Mouse (Mus musculus): ENCODE results near the gene Cst3.
A peak's percentile ranks its signal among the peaks of the same experiment; 100 is the strongest.

Gene Cst3

DNA sequence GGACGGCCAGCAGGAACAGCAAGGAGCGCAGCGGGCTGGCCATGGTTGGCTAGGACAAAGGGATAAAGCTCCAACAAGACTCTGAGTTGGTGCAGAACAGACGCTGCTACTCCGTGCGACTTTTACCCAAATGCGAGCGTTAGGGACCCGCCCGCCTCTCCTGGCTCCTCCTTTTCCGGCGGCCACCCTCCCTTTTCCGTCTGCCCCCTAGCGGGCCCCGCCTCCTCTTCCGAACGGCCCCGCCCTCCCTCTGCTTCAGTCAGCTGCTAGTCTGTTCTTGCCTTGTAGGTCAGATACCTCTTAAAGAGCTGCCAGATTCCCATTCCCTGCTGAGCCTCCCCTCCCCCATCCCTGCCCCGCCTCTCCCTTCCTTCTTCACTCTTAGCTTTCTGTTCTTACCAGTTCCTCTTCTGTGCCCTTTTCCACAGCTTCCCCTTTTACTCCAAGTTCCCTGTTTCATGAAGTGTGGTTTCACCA is at the start of gene Cst3:
Cst3 (minus strand) TSS at position 358 of the 477 bp plus-strand sequence.
- peak; percentile 89 to 90 for DNase-seq (ENCODE audit: low spot score in 2 of 2)

DNA sequence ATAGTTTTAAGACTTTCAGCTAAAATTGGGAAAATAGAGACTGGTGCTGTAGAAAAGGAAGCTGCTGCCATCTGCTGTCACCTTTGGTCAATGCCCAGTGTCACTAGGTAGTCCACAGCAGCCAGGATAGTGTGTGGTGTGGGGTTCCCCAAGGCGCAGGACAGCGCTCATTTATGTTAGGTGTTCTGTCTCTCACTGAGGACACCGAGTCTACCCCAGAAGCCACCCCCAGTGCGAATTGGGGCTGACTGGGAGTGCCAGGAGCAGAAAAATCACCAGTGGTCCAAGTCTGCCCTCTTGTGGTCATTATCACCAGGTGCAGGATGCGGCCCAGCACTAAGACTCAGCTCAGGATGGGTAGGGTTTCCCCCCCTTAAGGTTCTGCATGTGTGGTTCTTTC is 26.8 kb upstream of the Cst3 start:
- peak; percentile 10 to 51 for DNase-seq (ENCODE audit: low spot score in 2 of 2)

DNA sequence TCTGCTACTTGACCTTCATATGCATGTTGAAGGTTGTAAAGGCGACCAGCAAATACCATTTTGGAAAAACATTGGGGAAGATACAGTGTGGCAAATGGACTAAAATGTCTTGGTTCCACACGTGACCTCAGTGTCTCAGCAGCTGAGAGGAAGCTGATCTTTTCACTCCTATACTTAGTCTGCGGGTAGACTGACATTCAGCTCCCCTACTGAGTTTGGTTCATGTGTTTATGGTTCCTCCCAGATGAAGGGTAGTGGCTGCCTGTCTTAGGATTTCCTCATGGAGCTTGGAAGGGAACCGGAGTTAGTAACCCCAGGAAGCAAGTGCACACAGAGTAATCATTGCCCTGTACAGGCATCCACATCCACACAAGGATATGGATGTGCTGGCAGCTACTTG is 24.8 kb upstream of the Cst3 start:
- DNase-seq (ENCODE audit: low spot score in 2 of 2), result no peak

DNA sequence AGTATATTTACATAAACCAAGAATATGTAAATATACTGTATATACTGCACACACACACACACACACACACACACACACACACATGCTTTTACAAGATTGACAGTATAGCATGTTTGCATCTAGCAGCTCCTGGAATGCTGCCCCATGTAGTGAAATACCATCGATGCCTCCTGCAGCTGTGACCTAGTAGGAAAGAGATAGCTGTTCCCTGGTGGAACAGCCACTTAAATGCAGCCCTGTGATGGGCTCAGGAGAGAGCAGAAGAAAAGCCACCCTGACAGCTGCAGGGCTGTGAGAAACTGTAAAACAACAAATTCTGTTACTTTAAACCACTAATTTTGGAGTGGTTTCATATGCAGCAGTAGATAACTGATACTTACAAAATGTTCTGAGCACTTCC is 20.7 kb upstream of the Cst3 start:
- DNase-seq (ENCODE audit: low spot score in 2 of 2), result no peak

DNA sequence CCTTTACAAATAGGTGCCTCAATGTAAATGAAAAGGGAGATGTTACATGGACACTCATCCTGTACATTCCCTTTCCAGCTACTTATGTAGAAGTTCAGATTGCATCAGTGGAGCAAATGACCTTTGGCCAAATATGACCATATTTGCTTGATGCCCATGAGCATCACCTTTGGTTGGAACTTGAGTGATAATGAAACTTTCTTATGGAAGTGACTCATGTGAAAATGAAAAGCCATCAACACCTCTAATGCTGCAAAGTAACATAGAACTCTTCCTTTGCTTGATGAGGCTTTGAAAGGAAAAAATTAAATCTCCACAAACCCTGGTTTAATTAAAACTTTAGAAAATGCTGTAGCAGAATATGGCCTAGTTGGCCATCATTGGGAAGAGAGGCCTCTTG is 17.6 kb upstream of the Cst3 start:
- no peak for DNase-seq (ENCODE audit: low spot score in 2 of 2)

DNA sequence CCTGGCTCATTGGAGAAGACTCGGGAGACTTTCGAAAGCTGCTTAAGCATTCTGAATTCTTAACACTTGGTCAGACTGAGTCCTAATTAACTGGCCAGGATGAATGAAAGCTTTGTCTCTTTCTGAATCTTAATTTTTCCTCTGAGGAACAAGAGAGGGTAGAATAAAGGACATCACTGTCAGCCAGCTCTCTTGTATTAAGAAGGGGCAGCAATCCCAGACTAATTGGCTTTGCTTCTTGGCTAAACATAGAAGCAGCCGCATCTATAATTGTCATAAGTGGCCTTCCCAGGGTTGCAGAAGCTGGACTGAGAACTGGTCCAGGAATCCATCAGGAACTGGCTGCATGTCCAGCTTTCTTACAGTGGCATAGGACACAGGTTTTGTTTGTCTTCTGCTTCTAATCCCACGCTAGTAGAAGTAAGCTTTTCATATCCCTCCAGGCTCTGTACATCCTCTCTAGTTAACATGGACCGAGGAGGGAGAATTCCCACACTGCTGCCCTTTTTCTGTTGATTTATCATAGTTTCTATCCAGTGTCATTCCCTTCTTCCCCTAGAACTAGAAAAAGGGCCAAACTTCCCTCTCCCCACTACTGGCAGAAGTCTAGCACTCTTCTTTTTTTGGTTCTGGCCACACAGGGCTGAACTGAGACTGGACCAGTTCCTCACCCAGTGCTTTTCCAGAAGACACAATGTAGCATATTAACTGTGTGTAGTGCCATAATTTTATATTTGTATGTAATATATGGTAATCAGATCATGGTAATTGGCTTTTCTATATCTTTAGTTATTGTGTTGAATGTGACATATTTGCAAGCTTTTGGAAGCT is 14.7 kb upstream of the Cst3 start:
- DNase-seq (ENCODE audit: low spot score in 2 of 2), result no peak

DNA sequence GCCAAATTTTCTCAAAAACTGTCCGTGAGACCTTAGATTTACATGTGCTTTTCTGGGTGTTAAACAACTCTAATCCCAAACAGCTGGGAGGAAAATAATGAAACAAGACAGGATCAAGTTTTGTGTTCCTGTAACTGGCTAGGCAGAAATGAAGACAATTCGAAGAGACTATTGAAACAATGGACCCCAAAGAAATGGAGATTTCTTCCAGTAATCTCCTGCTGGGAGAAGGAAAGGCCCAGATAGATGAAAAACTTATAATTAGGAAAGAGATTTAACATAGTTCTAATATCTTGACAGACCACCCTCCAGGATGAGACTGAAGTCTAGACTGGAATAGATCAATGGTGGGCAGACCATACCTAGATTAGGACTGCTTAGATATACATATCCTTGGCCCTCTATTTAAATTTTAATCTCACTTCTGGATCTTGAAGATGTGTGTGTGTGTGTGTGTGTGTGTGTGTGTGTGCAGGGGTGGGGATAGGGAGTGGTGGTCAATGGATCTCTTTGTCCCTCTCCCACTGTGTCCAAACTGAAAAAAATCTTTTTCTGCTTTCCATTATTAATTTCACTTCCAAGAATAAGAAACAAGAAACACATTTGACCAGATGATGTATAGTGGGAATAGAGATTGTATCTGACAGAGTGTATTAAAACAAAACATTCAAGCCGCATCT is 14.0 kb upstream of the Cst3 start:
- no peak for DNase-seq (ENCODE audit: low spot score in 2 of 2)

DNA sequence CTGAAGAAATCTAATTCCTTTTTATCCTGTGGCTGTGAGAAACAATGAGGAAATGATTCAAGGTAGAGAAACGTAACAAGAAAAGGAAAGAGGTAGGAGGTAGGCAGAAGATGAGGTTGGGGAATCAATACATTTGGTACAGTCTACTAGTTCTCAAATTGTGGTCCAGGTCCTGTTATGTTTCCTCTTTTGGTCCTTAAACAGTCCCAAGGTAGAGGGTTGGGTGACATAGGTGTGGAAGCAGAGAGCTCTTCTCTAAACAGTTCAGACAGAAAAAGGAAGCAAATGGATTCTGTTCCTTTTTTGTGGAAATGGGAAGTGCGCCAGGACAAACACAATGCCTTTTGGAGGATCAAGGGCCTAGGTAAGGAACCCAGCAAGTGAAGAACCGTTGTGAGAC is 13.4 kb upstream of the Cst3 start:
- DNase-seq (ENCODE audit: low spot score in 2 of 2), result no peak

DNA sequence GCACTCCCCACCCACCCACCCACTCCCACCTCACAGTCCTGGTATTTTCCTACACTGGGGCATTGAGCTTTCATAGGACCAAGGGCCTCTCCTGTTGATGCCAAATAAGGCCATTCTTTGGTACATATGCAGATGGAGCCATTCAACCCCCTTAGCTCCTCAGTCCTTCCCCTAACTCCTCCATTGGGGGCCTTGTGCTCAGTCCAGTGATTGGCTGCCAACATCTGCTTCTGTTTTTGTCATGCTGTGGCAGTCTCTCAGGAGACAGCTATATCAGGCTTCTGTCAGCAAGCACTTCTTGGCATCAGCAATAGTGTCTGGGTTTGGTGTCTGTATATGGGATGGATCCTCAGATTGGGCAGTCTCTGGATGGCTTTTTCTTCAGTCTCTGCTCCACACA is 9.2 kb upstream of the Cst3 start:
- no peak for DNase-seq (ENCODE audit: low spot score in 2 of 2)

DNA sequence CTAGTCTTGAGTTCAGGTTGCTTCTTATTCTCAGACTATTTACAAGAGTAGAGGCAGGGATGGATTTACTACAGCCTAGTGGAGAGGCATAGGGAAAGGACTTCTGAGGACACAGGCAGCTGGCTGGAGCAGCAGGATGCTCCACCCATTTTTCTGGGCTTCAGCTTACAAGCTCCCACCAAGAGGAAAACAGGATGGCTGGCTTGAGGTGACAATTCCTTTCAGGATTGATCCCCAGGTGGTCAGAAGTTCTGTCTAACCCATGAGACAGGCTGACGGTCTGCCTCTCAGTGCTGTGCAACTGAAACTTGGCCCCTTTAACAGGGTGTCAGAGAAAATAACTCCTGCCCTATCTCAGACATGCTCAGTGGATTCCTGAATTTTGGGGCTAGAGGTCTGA is 3.7 kb upstream of the Cst3 start:
- DNase-seq (ENCODE audit: low spot score in 2 of 2), result no peak

DNA sequence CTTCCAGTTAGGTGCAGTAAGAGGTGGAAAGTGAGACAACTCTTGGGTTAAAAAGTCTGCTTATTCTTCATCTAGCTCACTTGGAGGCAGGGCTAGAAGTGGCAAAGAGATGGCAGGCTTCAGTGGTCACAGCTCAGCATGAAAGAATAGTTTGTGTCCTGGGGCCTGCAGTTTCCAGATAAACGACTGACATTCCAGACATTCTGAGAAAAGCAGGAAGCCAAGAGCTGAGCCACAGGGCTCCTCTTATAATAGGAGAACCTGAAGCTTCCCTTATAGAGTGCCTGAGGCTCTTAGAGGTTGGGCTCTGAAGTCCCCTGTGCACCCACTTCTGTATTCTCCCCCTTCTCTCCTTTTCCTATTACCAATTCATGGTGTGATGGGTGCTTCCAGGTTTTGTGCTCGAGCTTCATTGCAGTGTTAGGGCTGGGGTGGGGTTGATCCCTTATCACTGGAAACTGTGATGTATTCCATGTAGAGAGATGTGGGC is 3.2 kb upstream of the Cst3 start:
- DNase-seq (ENCODE audit: low spot score in 2 of 2), result no peak

DNA sequence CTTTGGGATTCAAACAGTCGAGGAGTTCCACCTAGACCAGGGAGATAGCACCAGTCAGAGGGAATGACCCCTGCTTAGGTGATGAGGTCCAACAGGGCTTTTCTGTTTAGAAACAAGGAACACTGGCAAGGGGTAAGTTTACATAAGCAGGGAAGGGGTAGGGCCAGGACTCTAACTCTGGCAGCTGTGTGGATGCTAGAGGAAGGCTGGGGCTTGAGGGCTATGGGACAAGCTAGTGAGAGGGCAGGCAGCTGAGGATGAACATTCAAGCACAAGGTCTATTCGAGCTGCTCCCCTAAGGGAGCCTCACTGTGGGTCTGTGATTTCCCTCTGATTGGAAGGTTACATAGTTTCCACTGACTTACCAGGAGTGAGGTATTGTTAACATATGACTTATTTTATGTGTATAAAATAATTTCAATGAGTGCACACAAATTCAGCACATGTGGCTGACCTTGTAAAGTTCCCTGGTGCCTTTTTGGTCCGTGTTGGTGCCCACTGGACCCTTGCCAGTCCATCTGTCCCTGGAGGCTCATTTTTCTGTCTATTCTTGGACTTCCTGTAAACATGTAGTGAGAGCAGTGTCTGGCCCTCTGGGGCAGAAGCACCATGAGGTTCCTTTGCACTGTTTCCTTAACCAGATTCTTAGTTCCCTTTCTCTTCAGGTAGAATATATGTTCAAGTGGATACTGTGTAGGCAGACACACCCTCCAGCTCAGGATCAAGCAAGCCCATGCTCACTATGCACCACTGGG is 1.7 kb upstream of the Cst3 start:
- DNase-seq (ENCODE audit: low spot score in 2 of 2), result no peak

DNA sequence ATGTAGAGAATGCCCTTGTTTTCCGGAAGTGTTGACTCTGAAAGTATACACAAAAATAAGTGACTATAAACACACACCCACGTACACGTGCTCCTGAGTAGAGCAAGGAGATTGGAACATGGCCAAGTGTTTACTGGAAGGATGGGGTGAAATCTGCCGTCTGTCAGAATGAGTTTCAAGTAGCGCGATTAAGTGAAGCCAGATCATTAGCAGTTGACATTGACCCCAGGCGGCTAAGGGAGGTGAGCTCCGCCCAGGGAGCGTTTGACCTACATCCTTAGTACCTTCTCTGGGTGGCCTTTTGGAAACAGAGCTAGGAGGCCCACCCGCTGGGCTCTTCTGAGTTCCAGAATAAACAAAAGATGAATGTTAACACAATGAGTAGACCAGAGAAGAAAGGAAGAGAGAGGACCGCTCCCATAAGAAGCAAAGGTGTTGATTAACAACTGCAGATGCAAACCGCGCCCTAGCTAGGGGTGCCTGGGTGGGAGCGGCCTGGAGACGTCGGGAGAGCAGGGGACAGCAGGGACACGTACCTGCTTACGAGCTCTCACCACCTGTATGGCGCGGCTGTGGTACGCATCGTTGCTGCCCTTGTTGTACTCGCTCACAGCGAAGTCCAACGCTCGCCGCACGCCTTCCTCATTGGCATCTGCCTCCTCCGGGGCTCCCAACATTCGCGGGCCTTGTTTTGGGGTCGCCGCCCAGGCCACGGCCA is 716 bp downstream of the Cst3 start:
- DNase-seq (ENCODE audit: low spot score in 2 of 2), result no peak

DNA sequence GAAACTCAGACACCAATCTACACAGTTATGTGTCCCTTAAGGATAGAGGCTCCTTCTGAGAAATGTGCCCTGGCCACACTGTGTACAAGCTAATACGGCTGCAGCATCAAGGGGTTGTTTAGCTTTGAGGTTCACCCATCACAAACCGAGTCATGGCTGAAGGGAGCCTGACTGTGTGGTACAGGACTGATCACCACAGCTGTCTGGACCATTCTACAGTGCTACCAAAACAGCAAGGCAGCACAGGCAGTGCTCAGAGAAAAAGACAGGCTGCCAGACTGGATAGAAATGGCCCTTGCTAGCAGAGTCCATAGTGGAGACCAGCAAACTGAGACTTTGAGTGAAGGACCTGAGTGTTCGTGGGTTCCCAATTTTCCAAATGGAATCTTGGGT is 1.3 kb downstream of the Cst3 start:
- no peak for DNase-seq (ENCODE audit: low spot score in 2 of 2)

DNA sequence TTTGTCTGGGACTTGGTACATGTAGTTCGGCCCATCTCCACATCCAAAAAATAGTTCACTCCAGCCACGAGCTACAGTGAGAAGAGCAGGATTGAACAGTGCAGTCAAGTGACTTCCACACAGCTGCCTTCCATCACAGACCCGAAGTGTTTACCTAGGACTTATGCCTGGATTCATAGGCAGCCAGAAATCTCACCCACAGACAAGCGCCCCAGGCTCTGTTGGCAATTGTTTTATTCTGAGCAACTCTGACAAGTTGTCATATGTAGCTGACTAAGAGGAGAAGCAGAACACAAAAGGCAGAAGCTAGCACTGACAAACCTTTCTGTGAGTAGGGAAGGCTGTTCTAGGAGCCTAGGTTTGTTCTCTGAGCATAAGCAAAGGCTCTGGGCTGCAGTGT is 2.6 kb downstream of the Cst3 start:
- no peak for DNase-seq (ENCODE audit: low spot score in 2 of 2)

DNA sequence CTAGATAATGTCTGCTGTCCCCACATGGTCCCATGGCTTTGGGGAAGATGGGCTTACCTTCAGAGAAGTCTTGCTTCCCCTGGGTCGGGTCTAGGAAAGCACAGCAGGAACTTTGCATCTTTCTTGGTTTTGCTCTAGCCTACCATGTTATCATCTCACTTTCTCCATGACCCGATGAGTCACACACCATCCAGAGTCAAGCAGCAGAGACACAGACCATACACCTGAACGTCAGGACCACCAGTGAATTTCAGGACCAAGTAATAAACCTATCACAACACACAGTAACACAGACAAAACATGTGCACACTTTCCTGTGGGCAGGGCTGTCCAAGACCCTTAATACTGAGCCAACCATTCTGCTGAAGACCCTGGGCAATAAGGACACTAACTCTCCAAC is 5.0 kb downstream of the Cst3 start:
- DNase-seq (ENCODE audit: low spot score in 2 of 2), result no peak

DNA sequence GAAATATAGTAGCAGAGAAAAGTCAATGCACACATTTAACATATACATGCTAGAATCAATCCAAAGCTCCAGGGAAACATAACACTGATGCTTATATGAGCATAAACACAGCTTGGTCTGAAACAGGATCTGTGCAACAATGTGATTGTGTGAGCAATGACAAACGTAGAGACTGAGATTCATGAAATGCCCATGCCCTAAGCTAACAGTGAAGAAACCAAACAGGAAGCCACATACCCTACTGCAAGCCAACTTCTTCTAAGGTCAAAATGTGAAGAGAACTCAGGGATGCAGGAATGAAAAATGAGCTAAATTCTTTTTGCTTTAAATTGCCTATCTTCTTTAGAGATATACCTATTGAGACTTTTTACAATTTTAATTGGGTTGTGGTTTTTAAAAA is 6.5 kb downstream of the Cst3 start:
- DNase-seq (ENCODE audit: low spot score in 2 of 2), result no peak

DNA sequence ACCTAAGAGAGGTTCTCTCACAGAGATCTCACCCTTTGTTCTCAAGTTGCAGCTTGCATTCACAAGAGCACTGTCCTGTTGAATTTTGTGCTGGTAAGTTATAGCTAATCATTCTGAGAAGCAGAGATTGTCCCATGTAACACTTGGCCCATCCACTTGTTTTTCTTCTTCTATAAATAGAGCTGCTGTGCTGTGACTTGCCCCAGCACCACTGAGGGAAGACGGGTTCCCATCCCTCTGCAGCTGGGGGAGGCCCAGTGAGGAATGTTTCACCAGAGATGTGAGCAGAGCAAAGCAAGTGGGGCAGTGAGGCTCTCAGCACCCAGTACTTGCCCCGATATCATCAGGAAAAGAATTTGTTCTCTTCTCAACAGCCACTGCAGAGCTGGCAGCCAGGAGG is 10.5 kb downstream of the Cst3 start, which contains the start of gene 9230104L09Rik:
9230104L09Rik (minus strand) TSS at position 73 of the 400 bp plus-strand sequence.
- DNase-seq (ENCODE audit: low spot score in 2 of 2), result no peak

DNA sequence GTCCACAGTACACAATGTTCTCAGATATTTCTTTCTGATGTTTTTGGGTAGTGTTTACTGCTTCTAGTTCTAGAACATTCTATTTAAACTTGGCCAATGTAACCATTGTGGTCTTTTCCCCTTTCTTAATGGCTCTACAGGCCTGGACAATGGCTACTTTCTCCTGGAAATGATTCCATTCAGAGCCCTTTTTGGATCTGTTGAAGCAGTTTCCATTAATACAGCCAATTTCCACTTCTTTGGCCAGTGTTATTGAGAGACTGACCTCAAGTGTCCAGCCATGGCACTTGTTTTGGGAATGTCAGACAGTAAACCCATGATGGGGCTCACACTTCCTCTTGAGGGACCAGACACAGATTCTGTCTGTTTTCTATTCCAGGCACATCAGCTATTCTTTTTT is 13.8 kb downstream of the Cst3 start:
- no peak for DNase-seq (ENCODE audit: low spot score in 2 of 2)

DNA sequence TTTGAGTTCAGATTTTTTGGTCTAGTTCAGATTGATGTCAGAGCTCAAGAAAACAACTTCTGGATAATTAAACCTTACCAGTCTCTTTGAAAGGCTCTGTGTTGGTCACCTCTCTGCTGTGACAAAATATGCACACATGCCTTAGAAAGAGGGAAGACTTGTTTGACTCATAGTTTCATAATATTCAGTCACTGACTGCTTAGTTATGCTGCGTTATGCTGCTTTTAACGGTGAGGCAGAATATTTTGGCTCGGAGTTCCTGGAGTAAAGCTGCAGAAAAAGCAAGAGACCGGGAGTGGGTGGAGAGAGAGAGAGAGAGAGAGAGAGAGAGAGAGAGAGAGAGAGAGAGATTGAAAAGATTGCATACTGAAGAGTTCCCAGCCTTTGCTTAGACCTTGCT is 14.5 kb downstream of the Cst3 start:
- no peak for DNase-seq (ENCODE audit: low spot score in 2 of 2)

DNA sequence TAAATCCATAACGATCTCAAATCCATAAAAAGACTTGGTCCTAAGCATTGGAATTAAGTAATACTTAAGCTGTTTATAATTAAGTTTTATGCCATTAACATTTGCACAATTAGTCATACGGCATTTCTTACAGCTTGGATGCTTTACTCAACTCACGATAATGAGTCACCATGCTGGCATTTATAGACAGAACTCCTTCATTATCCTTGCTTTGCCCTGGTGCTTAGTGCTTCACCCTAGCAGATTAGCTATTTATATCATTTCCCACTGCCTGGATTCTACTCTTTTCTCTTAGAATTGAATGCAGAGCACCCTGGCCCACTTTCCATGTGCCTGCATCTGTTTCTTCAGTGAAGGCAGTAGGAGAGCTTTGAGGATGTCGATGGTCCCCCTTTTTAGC is 18.0 kb downstream of the Cst3 start:
- DNase-seq (ENCODE audit: low spot score in 2 of 2), result no peak
